Mouse (Mus musculus): Measurements from ENCODE around the gene Eif2b1.
"Not testable (repeated sequence)": the region's sequence is repeated elsewhere in the genome, so short reads cannot be mapped to it uniquely, and the experiment has no call there.

Eif2b1 gene

GRCm38 (mm10) chr5:124578633-124579317 lies at the start of gene Eif2b1, which contains the start of gene Gtf2h3:
Eif2b1 (minus strand) TSS chr5:124579131.
Gtf2h3 (plus strand) TSS chr5:124579140.
- peak; percentile 96 for DNase-seq (ENCODE audit: low spot score in 2 of 2)

DNA sequence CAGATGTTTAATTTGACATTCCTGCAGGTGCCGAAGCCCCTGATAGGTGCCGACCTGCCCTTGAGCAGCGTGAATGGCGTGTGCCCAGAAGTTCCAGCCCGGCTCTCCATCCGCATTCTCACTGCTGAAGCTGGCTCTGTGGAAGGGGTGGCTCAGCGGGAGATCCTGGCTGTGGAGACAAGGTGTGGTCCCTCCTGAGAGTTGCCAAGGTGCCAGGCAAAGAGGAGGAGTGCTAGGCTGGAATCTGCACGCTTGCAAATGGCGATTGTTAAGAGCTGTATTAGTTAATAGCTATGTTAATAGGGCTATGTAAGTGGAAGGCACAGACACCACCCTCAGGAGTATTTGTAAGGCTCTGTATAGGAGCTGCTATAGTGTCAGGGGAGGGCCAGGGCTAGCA lies 45.4 kb upstream of the Eif2b1 start:
- no peak for DNase-seq (ENCODE audit: low spot score in 2 of 2)

GRCm38 (mm10) chr5:124622890-124623289 lies 44.0 kb upstream of the Eif2b1 start:
- peak in 1 of 2 experiments; percentile 32 for DNase-seq (ENCODE audit: low spot score in 2 of 2)

- DNase-seq (ENCODE audit: low spot score in 2 of 2): peak; percentile 38 to 50
Observed at GRCm38 (mm10) chr5:124621362-124621761, 42.4 kb upstream of the Eif2b1 start.

DNA sequence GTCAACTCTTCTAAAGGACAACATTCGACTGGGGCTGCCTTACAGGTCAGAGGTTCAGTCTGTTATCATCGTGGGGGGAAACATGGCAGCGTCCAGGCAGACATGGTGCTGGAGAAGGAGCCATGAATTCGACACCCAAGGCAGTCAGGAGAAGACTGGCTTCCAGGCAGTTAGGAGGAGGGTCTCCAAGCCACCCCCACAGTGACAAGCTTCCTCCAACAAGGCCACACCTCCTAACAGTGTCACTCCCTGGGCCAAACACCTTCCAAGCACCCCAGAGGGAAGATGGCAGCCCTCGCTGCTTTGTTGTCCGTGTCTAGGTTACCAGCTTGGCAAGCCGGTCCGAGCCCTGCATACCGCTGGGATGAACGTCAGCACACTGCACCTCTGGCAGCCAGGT lies 39.8 kb upstream of the Eif2b1 start:
- DNase-seq (ENCODE audit: low spot score in 2 of 2): no peak

- no peak for DNase-seq (ENCODE audit: low spot score in 2 of 2)
Observed at GRCm38 (mm10) chr5:124614709-124615108, 35.8 kb upstream of the Eif2b1 start.

DNA sequence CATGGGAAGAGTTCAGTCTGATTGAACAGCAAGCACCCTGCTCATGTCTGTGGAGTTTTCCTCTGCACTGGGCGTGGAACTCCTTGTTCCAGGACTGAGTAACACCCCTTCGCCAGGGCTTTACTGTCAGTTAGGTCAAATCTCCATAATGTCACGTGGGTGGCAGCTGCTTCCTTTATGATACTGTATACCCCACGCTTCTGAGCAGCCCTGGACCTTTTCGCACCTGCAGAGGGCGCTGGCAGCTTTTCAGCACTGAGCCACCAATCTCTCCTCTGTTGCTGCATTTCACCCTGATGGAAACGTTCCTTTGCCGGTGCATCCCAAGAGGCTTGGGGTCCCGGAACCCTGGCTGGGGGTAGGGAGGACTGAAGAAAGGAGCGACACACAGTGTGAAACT lies 32.0 kb upstream of the Eif2b1 start:
- no peak for DNase-seq (ENCODE audit: low spot score in 2 of 2)

DNA sequence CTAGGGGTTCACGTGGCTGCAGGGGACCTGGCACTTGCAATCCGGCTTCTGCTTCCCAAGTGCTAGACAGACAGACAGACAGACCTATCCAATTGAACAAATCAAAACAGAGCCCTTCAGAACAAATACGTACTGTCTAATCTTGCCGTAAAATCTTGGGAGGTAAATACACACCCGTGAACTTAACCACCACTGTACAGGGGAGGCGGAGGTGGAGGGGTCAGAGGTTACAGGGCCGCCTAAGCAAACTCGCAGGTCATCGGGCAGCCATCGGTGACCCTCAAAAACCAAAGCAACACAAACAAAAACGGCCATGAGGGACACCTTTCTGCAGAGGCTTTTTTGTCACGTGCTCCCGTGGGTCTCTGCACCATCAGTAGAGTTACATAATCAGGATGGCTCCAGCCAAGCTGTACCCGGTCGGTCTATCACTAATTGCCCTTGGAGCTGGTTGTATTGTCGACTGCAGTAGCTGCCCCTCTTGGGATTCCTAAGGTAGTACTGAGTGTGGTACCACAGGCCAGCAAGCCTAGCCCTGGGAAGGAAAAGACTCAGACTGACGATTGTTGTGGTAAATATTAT lies 26.2 kb upstream of the Eif2b1 start:
- DNase-seq (ENCODE audit: low spot score in 2 of 2): no peak

DNA sequence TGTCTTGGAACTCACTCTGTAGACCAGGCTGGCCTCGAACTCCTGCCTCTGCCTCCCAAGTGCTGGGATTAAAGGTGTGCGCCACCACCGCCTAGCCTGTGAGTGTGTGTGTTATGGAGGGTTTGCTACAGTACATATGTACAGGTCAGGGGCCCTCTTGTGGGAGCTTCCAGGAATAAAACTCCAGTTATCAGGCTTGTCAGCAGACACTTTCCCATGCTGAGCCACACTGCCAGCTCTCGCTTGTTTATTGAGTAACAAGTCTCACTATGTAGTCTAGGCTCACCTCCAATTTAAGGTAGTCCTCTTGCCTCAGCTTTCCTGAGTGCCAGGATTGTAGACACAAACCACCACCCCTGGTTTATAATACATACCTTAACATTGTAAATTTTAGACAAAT lies 25.4 kb upstream of the Eif2b1 start:
- DNase-seq (ENCODE audit: low spot score in 2 of 2): no peak

- DNase-seq (ENCODE audit: low spot score in 2 of 2): peak; percentile 53 to 59
Observed at GRCm38 (mm10) chr5:124602349-124602748, 23.4 kb upstream of the Eif2b1 start.

DNA sequence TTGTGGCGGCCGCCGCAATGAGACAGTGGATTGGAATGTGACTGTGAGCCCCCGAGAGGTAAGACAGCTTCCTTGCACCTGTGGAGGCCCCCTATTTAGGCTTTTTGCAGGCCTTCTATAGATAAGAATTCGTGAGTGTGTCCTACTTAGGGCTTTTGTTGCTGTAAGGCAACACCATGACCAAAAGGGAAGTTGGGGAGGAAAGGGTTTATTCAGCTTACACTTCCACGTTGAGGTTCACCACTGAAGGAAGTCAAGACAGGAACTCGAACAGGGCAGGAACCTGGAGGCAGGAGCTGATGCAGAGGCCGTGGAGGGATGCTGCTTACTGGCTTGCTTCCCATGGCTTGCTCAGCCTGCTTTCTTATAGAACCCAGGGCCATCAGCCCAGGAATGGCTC lies 20.8 kb upstream of the Eif2b1 start:
- not testable (repeated sequence) for DNase-seq (ENCODE audit: low spot score in 2 of 2)

GRCm38 (mm10) chr5:124598224-124599174 lies 19.6 kb upstream of the Eif2b1 start:
- DNase-seq (ENCODE audit: low spot score in 2 of 2): peak; percentile 97 to 99

- DNase-seq (ENCODE audit: low spot score in 2 of 2): no peak
Observed at GRCm38 (mm10) chr5:124592768-124593167, 13.8 kb upstream of the Eif2b1 start.

DNA sequence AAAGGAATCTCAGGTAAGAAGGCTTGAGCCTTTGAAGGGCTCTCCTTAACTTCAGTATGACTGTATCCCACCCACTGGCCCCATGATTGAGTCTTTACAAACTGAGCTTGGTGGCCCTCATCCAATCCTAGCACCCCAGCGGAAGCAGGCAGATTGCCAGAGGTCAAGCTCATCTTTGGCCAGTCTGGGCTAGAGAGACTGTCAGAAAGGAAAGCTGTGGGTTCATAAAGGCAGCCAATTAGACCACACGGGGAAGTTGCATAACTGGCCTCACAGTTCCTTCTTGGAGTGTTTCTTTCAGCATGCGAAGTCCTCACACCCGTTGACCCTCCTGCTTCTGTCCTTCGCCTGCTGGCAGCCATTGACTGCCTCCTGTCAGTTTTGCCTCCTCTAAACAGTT lies 3.6 kb upstream of the Eif2b1 start:
- no peak for DNase-seq (ENCODE audit: low spot score in 2 of 2)

DNA sequence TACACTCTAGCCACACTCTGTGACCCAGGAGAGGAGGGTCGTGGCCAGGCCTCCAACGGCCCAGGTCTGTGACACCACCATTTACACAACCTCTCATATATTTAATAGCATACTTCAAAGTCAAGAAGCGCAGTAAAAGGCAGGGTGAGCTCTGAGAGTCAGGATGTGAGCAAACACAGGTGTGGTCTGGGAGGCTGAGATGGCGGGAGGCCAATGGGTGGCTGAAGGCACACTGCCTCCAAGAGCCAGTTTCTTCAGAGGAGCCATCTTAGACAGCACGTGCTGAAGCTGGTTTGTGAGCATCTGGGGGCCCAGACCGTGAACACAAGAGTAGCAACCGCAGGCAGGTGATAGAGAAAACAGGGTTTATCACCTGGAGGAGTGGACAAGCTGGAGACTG lies 3.5 kb downstream of the Eif2b1 start:
- no peak for DNase-seq (ENCODE audit: low spot score in 2 of 2)

DNA sequence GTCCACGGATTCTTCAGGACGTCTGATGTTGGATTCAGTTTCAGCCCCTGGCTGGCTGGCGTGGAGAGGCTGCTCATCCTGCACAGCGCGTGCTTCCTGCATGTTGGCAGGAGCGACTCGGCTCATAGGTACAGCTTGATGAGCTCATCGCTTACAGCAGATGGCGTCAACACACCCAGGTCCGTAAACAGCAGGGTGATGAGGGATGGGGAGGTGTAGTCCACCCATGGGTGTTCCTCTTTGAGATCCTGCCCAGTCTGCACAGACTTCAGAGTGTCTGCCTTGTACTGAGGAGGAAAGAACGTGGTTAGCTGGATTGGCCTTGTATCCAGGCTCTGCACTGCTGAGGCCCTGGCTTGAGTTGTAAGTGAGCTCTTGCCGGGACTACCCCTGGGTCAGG lies 7.9 kb downstream of the Eif2b1 start:
- DNase-seq (ENCODE audit: low spot score in 2 of 2): peak; percentile 46 to 61

GRCm38 (mm10) chr5:124555145-124555544 lies 23.8 kb downstream of the Eif2b1 start:
- DNase-seq (ENCODE audit: low spot score in 2 of 2): peak in 1 of 2 experiments; percentile 26

DNA sequence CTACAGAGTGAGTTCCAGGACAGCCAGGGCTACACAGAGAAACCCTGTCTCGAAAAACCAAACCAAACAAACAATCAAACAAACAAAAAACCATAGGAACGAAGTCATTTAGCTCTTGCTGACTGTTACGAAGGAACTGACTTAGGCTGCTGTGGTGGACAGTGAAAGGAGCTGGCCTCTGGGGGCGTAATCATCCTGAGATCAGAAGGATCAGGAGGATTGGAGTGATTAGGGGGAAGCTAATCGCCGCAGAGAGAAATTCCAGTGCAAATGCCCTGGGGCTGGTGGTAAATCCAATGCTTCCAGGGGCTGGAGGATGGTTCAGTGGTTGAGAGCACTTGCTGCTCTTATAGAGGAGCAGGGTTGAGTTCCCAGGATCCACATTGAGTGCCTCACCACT lies 25.3 kb downstream of the Eif2b1 start:
- peak in 1 of 2 experiments; percentile 16 for DNase-seq (ENCODE audit: low spot score in 2 of 2)

- peak; percentile 94 to 95 for DNase-seq (ENCODE audit: low spot score in 2 of 2)
Observed at GRCm38 (mm10) chr5:124552558-124553307, 26.2 kb downstream of the Eif2b1 start, which contains the start of gene Ddx55. Ddx55 (plus strand) TSS chr5:124552864.

DNA sequence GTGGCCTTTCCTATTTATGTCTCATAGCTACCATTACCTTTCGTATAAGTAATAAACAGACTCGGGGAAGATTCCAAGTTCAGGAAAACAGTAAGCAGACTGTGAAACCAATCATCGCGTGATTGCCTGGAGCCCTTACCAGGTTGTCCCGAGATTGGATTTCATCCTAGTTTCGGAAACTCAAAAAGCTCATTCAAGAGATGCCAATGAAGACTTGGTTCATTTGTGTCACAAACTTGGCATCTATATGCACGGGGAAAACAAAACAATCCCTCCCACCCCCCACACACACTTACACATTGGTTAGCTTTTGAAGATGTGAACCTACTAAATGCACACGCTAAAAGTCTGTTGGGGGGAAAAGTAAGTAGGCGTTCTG lies 26.8 kb downstream of the Eif2b1 start:
- DNase-seq (ENCODE audit: low spot score in 2 of 2): peak in 1 of 2 experiments; percentile 11

DNA sequence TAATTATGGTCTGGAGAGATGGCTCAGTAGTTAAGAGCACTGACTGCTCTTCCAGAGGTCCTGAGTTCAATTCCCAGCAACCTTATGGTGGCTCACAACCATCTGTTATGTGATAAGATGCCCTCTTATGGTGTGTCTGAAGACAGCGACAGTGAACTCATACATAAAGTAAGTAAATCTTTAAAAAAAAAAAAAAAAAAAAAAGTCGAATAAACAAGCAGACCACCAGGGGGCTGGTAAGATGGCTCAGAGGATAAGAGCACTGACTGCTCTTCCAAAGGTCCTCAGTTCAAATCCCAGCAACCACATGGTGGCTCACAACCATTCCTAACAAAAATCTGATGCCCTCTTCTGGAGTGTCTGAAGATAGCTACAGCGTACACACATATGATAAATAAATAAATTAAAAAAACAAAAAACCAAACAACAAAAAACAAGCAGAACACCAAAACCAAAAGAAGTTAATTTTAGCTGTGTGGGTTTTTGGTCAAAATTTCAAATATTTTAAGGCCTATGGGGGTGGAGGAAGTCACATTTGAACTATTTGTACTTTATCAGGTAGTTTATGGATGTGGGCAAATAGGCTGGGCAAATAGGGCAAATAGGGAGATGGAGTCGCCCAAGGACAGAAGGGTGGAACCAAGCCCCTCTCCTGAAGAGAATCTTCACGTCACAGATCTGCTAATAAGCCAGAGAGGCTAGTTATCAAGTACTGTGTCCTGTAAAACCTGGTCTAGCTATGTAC lies 27.4 kb downstream of the Eif2b1 start:
- peak in 1 of 2 experiments; percentile 15 for DNase-seq (ENCODE audit: low spot score in 2 of 2)

All from right cerebral cortex, postnatal 10 days (tissue).